Mouse (Mus musculus) hindbrain, embryonic 15.5 days (tissue): ENCODE measurements at regions not wholly inside any gene's neighbourhood (a gene's known extent, or its start where the extent isn't known, plus 50 kb on each side); places are given as distances from the start of the nearest gene placed in this dataset.

ENCODE experiments used
- ATAC-seq: fragments of 200-750 bp; cut with Nextera tagmentation; 2 replicates; pipeline ENCODE4 v1.8.0; 2017; ENCODE audit warnings: low read depth, moderate number of reproducible peaks, moderate TSS enrichment; ENCODE audit not compliant: low FRiP score
- H3K27ac ChIP-seq: fragments of 300-500 bp; sonication (generic); replicated peaks from 2 replicates; pipeline ENCODE4 v1.5.1; 2015; ENCODE audit warnings: mild to moderate bottlenecking, inconsistent platforms
- H3K27me3 ChIP-seq: fragments of 300-500 bp; sonication (generic); 2 replicates; pipeline ENCODE4 v1.6.1; 2015; ENCODE audit warnings: control low read depth, inconsistent platforms
- H3K36me3 ChIP-seq: fragments of 300-500 bp; sonication (generic); 2 replicates; pipeline ENCODE4 v1.6.1; 2015; ENCODE audit warnings: control low read depth, inconsistent platforms
- H3K4me1 ChIP-seq: fragments of 300-500 bp; sonication (generic); replicated peaks from 2 replicates; pipeline ENCODE4 v1.6.1; 2015; ENCODE audit warnings: control low read depth, inconsistent platforms
- H3K4me2 ChIP-seq: fragments of 300-500 bp; sonication (generic); 2 replicates; pipeline ENCODE4 v1.6.1; 2015; ENCODE audit warnings: moderate library complexity, mild to moderate bottlenecking, inconsistent platforms
- H3K4me3 ChIP-seq: fragments of 300-500 bp; sonication (generic); 2 replicates; pipeline ENCODE4 v1.5.1; 2015; ENCODE audit warnings: mild to moderate bottlenecking, inconsistent platforms
- H3K9ac ChIP-seq: fragments of 300-500 bp; sonication (generic); 2 replicates; pipeline ENCODE4 v1.6.1; 2015; ENCODE audit warnings: inconsistent platforms
- H3K9me3 ChIP-seq: fragments of 300-500 bp; sonication (generic); 2 replicates; pipeline ENCODE4 v1.6.1; 2016; ENCODE audit warnings: control low read depth, inconsistent platforms
- WGBS: fragments of 180-500 bp; shearing (Covaris S2); methylation state at CpG from one replicate; pipeline ENCODE4 v1.1.7; 2015; 5-methylcytosine and 5-hydroxymethylcytosine counted together

DNA sequence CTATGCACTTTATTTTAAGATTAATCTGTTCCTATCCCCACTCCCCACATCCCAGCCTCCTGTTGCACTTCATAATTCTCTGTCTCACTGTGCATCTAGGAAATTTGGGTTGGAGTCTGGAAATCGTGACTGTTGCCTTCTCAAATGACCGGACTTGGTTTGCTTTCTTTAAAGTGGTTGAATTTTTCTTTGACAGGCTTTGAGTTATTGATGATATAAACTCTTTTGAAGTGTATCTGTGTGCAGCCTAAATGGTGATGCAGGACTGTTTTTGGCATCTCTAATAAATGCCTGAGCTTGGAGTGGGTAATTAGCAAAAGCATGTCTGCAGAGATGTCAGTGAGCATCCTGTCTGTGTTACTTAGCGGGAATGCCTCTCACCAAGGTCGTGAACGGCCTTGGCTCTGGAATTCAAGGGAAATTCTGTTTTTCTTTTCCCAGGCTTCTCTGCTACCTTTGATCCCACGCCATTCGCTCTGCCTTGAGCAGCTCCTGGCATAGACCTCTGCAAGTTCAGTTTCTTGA is 292.8 kb upstream of the Igfbp3 start:
- H3K9me3 ChIP-seq, result no peaks in the 10 kb centered on the region
- no peaks in the 10 kb centered on the region for H3K27me3 ChIP-seq
- WGBS, result 79% methylated on average over 7 of the region's 7 CpGs
- H3K4me2 ChIP-seq, result no peak overlapping the region
- no peaks in the 10 kb centered on the region for H3K4me1 ChIP-seq
- ATAC-seq, result no peak
- no peak overlapping the region for H3K27ac ChIP-seq
- H3K9ac ChIP-seq, result no peak overlapping the region
- H3K4me3 ChIP-seq, result no peak overlapping the region
- H3K36me3 ChIP-seq, result no peaks in the 10 kb centered on the region

DNA sequence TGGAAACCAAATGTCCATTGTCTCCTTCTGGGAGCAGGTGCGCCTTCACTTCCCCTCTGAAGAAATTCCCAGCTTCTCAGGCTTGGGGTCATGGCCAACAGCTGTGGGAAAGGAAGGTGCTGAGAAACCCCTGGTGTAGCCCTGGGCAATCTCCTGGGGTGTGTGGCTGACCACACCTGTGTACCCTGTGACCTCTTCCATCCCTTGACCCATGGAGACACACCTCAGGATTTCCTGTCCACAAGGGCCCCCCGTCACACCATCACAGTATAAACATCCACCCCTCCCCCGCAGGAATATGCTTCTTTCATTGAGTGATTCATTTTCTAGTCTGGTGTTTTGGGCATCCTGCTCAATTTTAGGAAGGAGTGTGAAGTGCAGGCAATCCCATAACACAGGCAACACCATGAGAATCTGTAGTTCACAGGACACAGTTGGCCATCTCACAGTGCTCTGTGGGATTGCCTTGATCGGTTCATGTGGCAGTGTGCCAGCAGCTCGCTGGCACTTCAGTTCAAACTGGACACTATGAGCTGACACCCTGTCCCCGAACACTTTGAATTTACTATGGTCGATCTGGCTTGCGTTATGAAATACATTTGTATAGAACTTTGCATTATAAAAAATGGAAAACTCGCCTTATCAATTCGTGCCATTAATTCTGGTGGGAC is 291.1 kb upstream of the Igfbp3 start:
- H3K27ac ChIP-seq, result no peak overlapping the region
- H3K4me2 ChIP-seq, result no peak overlapping the region
- ATAC-seq, result no peak

DNA sequence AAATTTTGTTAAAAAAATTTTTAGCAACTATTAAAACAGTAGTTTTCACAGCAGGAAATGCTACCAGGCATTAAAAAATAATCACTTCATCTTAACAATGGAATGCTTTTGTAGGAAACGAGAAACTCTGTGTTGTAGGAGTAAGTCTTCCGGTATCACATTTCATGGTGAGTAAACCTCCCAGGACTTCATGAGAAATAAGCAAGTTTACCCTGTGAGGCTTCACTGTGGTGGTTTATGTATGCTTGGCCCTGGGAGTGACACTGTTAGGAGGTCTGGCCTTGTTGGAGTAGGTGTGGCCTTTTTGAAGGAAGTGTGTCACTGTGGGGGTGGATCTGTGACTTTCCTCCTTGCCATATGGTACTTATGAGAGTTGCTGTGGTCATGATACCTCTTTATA is 289.0 kb upstream of the Igfbp3 start:
- WGBS, result 83% methylated on average over 2 of the region's 2 CpGs
- Histone ChIP-seq H3K36me3 (no peaks in the 10 kb centered on the region), H3K27ac (no peak overlapping the region), H3K4me1 (no peaks in the 10 kb centered on the region), H3K9ac (no peak overlapping the region), H3K4me2 (no peak overlapping the region), H3K9me3 (no peaks in the 10 kb centered on the region), H3K27me3 (no peaks in the 10 kb centered on the region), H3K4me3 (no peak overlapping the region)
- no peak for ATAC-seq

More for the DNA sequence above, 291.1 kb upstream of the Igfbp3 start:
- 80% methylated on average over 10 of the region's 10 CpGs for WGBS
- Histone ChIP-seq H3K4me1 (no peaks in the 10 kb centered on the region), H3K36me3 (no peaks in the 10 kb centered on the region), H3K9ac (no peak overlapping the region), H3K9me3 (no peaks in the 10 kb centered on the region), H3K4me3 (no peak overlapping the region), H3K27me3 (no peaks in the 10 kb centered on the region)

DNA sequence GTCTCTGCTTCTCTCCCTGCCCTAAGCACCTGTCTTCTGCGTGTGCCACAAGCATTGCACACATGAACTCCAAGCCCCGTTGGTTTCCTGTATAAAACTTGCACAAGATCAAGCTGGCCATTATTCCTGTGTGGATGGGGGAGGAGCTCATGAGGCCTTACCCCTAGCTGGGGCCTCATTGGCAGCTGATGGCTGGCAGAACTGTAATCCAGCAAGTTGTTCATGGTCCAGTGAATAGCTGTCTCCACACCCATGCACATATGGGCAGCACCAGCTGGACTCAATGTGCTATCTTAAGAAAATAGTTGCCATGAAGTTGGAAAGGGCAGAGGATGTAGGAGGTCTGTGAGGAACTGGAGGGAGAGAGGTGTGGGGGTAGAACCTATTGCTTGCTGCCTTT is 288.3 kb upstream of the Igfbp3 start:
- Histone ChIP-seq H3K27ac (no peak overlapping the region), H3K9ac (no peak overlapping the region), H3K4me3 (no peak overlapping the region), H3K9me3 (no peaks in the 10 kb centered on the region), H3K4me1 (no peaks in the 10 kb centered on the region), H3K27me3 (no peaks in the 10 kb centered on the region), H3K4me2 (no peak overlapping the region), H3K36me3 (no peaks in the 10 kb centered on the region)
- ATAC-seq, result peak; percentile 65
- 61% methylated on average over 2 of the region's 2 CpGs for WGBS

DNA sequence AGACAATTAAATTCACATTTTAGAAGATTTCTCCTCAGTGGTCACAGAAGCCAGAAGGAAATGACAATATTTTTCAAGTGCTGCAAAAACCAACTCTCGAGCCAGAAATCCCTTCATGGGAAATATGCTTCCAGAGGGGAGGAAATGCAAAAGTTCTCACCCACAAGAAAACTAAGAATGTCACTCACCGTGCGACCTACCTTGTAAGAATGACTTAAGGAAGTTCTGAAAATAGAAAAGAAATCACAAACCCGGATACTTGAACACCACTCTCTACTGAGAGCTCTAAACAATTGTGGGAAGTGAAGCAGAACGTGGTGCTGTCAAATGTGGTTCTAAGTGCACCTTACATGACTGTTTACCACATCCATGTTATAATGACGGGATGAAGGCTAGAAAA is 284.1 kb upstream of the Igfbp3 start:
- Histone ChIP-seq H3K27me3 (no peaks in the 10 kb centered on the region), H3K4me1 (no peaks in the 10 kb centered on the region), H3K36me3 (no peaks in the 10 kb centered on the region), H3K9me3 (no peaks in the 10 kb centered on the region), H3K4me2 (no peak overlapping the region), H3K4me3 (no peak overlapping the region), H3K27ac (no peak overlapping the region), H3K9ac (no peak overlapping the region)
- no peak for ATAC-seq
- 80% methylated on average over 6 of the region's 6 CpGs for WGBS

DNA sequence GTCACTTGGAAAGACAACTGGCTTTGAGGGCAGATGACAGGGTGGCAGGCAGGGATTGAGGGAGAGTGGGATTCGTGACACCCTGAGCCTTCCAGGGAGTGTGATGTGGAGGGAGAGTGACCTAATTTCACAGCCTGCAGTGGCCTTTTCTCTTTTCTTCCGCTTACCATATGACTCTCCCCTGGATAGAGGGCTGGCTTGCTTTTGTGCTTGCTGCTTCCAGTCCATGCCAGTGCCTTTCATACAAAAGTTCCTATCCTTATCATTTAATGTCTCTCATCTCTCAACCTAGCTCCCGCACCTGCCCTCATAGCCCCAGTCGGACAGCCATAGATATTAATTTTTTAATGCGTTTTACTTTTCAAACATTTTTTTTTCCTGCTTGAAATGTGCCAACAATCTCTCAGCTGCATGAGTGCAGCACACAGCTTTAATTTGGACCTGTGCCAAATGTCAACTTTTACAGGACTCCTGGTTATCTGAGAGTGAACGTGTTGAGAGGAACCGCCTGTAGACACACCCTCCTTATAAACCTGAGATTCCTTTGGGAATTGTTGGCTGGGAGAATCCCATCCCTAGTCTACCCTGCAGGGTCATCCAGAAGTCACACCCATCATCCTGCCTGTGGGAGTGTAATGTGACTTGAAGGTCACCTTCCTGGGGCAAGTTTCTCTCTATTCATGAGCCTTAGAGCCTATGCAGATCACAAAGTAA is 260.3 kb upstream of the Igfbp3 start:
- ATAC-seq, result no peak
- 77% methylated on average over 7 of the region's 7 CpGs for WGBS
- Histone ChIP-seq H3K27ac (no peak overlapping the region), H3K27me3 (no peaks in the 10 kb centered on the region), H3K36me3 (no peaks in the 10 kb centered on the region), H3K9ac (no peak overlapping the region), H3K4me1 (no peaks in the 10 kb centered on the region), H3K4me3 (no peak overlapping the region), H3K4me2 (no peak overlapping the region), H3K9me3 (no peaks in the 10 kb centered on the region)

DNA sequence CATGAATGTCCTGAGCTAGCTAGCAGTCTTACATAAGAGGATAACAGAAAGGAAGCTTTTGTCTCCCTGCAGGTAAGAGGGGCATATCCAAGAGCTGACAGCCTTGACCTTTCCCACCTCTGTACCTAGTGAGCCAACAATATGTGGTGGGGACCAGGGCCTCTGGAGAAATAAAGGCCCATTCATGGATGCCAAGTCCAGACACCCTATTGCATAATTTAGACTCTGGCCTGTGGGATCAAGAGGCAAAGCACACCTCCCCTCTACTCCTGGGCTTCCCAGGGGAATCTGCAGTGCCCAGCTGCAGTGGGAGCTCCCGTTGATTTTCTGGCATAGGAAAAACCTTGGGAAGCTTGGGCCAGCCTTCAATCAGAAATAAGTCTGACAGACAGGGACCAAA is 251.8 kb upstream of the Igfbp3 start:
- H3K36me3 ChIP-seq, result no peaks in the 10 kb centered on the region
- no peak overlapping the region for H3K9ac ChIP-seq
- no peaks in the 10 kb centered on the region for H3K4me1 ChIP-seq
- H3K9me3 ChIP-seq, result no peaks in the 10 kb centered on the region
- no peak overlapping the region for H3K27ac ChIP-seq
- H3K4me3 ChIP-seq, result no peak overlapping the region
- H3K27me3 ChIP-seq, result no peaks in the 10 kb centered on the region
- 57% methylated on average over 1 of the region's 1 CpGs for WGBS
- H3K4me2 ChIP-seq, result no peak overlapping the region
- ATAC-seq, result no peak

DNA sequence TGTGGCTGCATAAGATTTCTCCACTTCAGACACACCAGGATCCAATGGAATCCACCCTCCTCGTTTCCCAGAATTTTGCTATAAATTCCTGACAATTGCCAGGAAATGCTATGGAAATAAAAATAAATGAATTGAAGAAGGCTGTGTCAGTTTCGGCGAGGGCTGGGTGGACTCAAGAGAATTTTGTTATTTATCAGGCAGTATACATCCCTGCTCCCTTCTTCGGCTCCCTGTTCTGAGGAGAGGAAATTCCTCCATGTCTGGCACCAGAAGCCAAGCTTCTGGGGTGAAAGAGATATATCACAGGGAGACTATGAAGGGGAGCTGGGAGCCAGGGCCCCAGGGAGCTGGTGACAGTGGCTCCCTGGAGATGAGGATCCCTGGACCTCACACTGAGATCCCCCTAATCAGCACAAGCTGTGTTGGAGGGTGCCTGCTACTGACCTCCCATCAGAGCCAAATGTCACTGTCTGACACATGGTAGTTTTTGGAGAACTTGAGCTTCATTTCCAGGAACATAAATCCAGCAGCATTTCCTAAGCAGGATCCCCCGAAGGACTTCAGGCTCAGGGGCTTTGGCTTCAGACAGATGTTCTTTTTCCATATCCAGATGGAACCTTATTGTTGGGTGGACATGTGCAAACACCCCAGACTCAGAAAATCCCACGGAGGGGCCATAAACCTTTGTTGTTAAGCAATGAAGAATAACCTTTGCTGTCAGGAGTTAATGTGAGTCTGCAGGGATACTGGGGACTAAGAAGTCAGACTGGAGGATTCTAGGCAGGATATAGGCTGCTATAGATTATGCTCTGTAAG is 248.4 kb upstream of the Igfbp3 start:
- Histone ChIP-seq H3K4me2 (no peak overlapping the region), H3K4me1 (no peaks in the 10 kb centered on the region), H3K9me3 (no peaks in the 10 kb centered on the region), H3K27me3 (no peaks in the 10 kb centered on the region), H3K36me3 (no peaks in the 10 kb centered on the region), H3K4me3 (no peak overlapping the region), H3K27ac (no peak overlapping the region), H3K9ac (no peak overlapping the region)
- 72% methylated on average over 6 of the region's 6 CpGs for WGBS
- ATAC-seq, result no peak

DNA sequence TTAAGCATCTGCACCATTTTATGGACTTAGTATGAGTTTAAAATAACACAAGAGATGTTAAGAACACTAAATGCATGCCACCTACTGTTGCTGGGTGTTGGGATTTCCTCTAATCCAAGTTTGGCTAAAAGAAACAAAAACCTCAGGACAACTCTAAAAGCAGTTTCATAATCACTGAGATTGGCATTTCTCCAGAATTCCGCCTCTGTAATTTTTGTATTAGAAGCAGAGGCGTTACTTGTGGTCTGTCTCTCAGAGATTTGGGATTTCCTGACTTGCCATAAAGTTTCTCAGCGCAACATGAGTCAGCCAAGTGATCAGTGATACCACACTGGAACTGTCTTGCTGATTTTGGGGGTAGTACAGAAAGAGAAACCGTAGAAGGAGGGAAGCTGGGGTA is 238.0 kb upstream of the Igfbp3 start:
- no peak overlapping the region for H3K4me2 ChIP-seq
- H3K27me3 ChIP-seq, result no peaks in the 10 kb centered on the region
- no peak overlapping the region for H3K27ac ChIP-seq
- no peak overlapping the region for H3K9ac ChIP-seq
- H3K9me3 ChIP-seq, result no peaks in the 10 kb centered on the region
- no peaks in the 10 kb centered on the region for H3K4me1 ChIP-seq
- 88% methylated on average over 4 of the region's 4 CpGs for WGBS
- H3K36me3 ChIP-seq, result no peaks in the 10 kb centered on the region
- ATAC-seq, result no peak
- H3K4me3 ChIP-seq, result no peak overlapping the region

DNA sequence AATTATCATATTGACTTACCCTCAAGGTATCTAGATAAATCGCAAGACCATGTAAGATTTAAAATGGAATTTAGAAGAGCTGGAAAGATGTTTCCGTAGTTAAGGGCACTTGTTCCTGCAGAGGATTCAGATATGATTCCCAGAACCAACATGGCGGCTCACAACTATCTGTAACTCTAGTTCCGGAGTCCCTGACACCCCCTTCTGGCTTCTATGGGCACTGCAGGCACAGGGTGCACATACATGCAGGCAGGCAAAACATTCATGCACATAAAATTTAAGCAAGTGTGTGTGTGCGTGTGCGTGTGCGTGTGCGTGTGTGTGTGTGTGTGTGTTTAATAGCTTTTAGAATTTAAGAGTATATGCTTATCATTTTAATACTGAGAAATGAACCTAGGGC is 230.8 kb upstream of the Igfbp3 start:
- no peaks in the 10 kb centered on the region for H3K4me1 ChIP-seq
- no peaks in the 10 kb centered on the region for H3K27me3 ChIP-seq
- no peaks in the 10 kb centered on the region for H3K9me3 ChIP-seq
- H3K36me3 ChIP-seq, result no peaks in the 10 kb centered on the region
- WGBS, result 96% methylated on average over 8 of the region's 8 CpGs
- no peak overlapping the region for H3K4me3 ChIP-seq
- H3K4me2 ChIP-seq, result no peak overlapping the region
- no peak overlapping the region for H3K27ac ChIP-seq
- no peak overlapping the region for H3K9ac ChIP-seq
- no peak for ATAC-seq

DNA sequence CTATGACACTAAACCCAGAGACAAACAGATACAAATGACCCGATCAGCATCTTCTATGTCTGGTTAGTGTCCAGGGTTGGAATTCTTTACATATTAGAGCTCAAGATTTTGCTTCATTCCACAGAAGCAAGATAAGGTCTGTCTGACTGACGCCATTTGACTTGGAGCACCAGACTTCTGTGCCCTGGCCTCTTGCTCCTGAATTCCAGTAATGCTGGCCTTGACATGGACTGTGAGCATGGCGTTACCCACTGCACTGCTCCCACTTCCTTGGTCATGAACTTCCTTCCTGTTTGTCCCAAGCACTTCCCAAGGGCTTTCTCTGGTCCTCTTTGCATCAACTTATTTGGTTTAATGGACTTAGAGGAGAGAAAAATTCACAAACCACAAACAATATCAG is 225.6 kb upstream of the Igfbp3 start:
- H3K9me3 ChIP-seq, result no peaks in the 10 kb centered on the region
- H3K27ac ChIP-seq, result no peak overlapping the region
- 92% methylated on average over 3 of the region's 3 CpGs for WGBS
- H3K4me2 ChIP-seq, result no peak overlapping the region
- H3K9ac ChIP-seq, result no peak overlapping the region
- H3K4me1 ChIP-seq, result no peaks in the 10 kb centered on the region
- no peak for ATAC-seq
- no peak overlapping the region for H3K4me3 ChIP-seq
- no peaks in the 10 kb centered on the region for H3K36me3 ChIP-seq
- H3K27me3 ChIP-seq, result no peaks in the 10 kb centered on the region

DNA sequence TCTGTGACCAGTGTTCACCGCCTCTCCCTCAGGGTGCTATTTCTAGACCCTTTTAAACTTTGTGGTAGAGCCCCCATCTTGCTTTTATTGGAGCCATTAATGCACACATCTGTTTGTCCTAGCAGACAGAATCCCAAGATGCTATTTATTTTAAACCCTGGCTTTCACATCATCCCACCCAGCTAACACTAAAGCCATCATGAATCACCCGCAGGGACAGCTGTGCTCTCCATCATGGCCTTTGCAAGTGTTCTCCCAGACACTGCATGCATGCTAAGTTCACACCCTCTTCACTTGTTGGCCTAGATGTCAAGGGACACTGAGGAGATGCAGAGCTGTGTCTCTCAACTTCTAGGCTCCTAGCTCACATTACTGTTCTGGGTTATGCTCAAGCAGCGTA is 220.9 kb upstream of the Igfbp3 start:
- H3K36me3 ChIP-seq, result no peaks in the 10 kb centered on the region
- no peak overlapping the region for H3K4me3 ChIP-seq
- 97% methylated on average over 3 of the region's 3 CpGs for WGBS
- no peaks in the 10 kb centered on the region for H3K9me3 ChIP-seq
- H3K4me1 ChIP-seq, result no peaks in the 10 kb centered on the region
- ATAC-seq, result no peak
- H3K27ac ChIP-seq, result no peak overlapping the region
- H3K9ac ChIP-seq, result no peak overlapping the region
- H3K27me3 ChIP-seq, result no peaks in the 10 kb centered on the region
- no peak overlapping the region for H3K4me2 ChIP-seq
